Mouse (Mus musculus) limb, embryonic 14.5 days (tissue): Measurements from ENCODE around the gene Metap1d. TPM values are rescaled to one million over a fixed set of nuclear protein-coding genes. Genes with fewer than 3 reads are reported as not detected.

Experiments used
- ATAC-seq: fragments of 200-750 bp; cut with Nextera tagmentation; 2 replicates; pipeline ENCODE4 v1.8.0; 2017; ENCODE audit warnings: low read depth, moderate number of reproducible peaks, moderate TSS enrichment; ENCODE audit not compliant: low FRiP score
- DNase-seq: peaks from one replicate; pipeline ENCODE4 v3.0.0-alpha.2; 2015; ENCODE audit warnings: low spot score
- H3K27ac ChIP-seq: fragments of 300-500 bp; sonication (generic); replicated peaks from 2 replicates; pipeline ENCODE4 v1.5.1; 2014; ENCODE audit warnings: low read depth, mild to moderate bottlenecking, low read length, moderate library complexity, mixed read lengths
- H3K27me3 ChIP-seq: fragments of 300-500 bp; sonication (generic); 2 replicates; pipeline ENCODE4 v1.6.1; 2014; ENCODE audit warnings: low read length, mixed read lengths; ENCODE audit not compliant: control insufficient read depth, insufficient read depth
- H3K36me3 ChIP-seq: fragments of 300-500 bp; sonication (generic); 2 replicates; pipeline ENCODE4 v1.6.1; 2014; ENCODE audit warnings: mild to moderate bottlenecking, low read length, moderate library complexity, mixed read lengths; ENCODE audit not compliant: control insufficient read depth, insufficient read depth
- H3K4me1 ChIP-seq: fragments of 300-500 bp; sonication (generic); 2 replicates; pipeline ENCODE4 v1.6.1; 2014; ENCODE audit warnings: antibody characterized with exemption, low read length, mixed read lengths; ENCODE audit not compliant: control insufficient read depth, insufficient read depth
- H3K4me2 ChIP-seq: fragments of 300-500 bp; sonication (generic); replicated peaks from 2 replicates; pipeline ENCODE4 v1.6.1; 2014; ENCODE audit warnings: low read depth, mild to moderate bottlenecking, low read length, moderate library complexity; ENCODE audit not compliant: severe bottlenecking
- H3K4me3 ChIP-seq: fragments of 300-500 bp; sonication (generic); replicated peaks from 2 replicates; pipeline ENCODE4 v1.5.1; 2014; ENCODE audit warnings: low read length
- H3K9ac ChIP-seq: fragments of 300-500 bp; sonication (generic); 2 replicates; pipeline ENCODE4 v1.6.1; 2014; ENCODE audit warnings: mild to moderate bottlenecking, low read depth, low read length, moderate library complexity; ENCODE audit not compliant: severe bottlenecking
- H3K9me3 ChIP-seq: fragments of 300-500 bp; sonication (generic); 2 replicates; pipeline ENCODE4 v1.6.1; 2016; ENCODE audit warnings: low read length; ENCODE audit not compliant: control insufficient read depth
- POLR2A ChIP-seq: fragments of 200-500 bp; IDR thresholded peaks from 2 replicates; pipeline ENCODE4 v1.8.0; 2012; ENCODE audit warnings: inconsistent platforms, mild to moderate bottlenecking, moderate library complexity, borderline replicate concordance; ENCODE audit not compliant: insufficient read depth, insufficient read length; ENCODE audit errors: extremely low read depth
- WGBS: fragments of 180-500 bp; shearing (Covaris S2); extraction: QIAGEN DNeasy Blood & Tissue Kit; methylation state at CpG from one replicate; pipeline ENCODE4 v1.1.7; 2014; 5-methylcytosine and 5-hydroxymethylcytosine counted together
- polyA plus RNA-seq, 2 experiments: library from polyadenylated mRNA; depleted of rRNA in 1 of 2; stranded (reverse) in 1 of 2; unstranded in 1 of 2; fragments of >200 nt; fragmentation: Nextera tagmentation in 1 of 2; extraction: Ambion mirVana in 1 of 2; gene quantifications; 2 replicates each; pipeline versions ENCODE4 v1.2.1 to v1.2.3; 2012 to 2014

Gene Metap1d
- polyA plus RNA-seq, 2 experiments = 44.3 to 86.8 TPM

DNA sequence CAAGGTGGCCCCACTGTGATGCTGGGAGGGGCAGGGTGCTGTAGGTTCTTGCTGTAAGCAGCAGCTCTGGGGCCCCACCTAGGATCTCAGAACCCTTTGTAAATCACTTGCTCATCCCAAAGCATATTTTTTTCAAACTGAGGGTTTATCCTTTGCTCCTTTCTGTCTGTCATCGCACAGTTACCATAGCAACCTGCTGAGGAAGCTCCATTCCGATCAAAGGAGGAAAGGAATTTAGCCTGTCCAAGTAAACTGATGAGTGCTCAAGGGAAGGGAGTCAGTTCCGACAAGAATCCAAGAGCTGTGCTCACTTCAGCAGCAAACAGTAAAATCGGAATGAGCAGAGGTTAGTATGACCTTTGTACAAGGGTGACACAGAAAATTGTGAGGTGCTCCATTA is 41.9 kb downstream of the Metap1d start:
- no peak for ATAC-seq
- WGBS = 44% methylated on average over 4 of the region's 4 CpGs
- H3K9me3 ChIP-seq = no peaks in the 10 kb centered on the region

DNA sequence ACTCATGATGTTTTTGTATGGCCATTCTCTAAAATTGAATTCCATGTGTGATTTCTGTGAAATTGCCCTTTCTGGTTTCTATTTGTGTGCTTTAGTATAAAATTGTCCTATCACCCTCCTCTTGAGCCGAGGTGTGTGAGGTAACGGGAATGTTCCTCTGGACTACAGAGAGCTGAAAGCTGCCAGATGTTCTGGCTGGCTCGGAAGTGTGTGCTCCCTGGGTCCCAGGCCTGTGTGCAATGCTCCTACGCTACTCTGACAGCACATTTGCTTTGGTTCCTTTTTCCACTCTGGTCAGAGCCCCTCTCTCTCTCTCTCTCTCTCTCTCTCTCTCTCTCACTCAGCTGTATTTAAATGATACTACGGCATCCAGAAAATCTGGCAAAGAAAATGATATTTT is 44.1 kb downstream of the Metap1d start:
- DNase-seq = peak; percentile 77
- Histone ChIP-seq H3K36me3 (no peaks in the 10 kb centered on the region), H3K4me1 (peaks cover 20% of the 10 kb centered on the region), H3K27me3 (no peaks in the 10 kb centered on the region), H3K27ac (0 out of 2 replicates have a peak overlapping the region, but pooled peaks have one; percentile 28), H3K4me2 (no peak overlapping the region), H3K4me3 (no peak overlapping the region), H3K9me3 (no peaks in the 10 kb centered on the region), H3K9ac (no peak overlapping the region)
- WGBS = 10% methylated on average over 5 of the region's 5 CpGs
- ATAC-seq = peak; percentile 68; the same call in 1 of the 2 replicates
- no peak for TF ChIP-seq POLR2A

More for the DNA sequence above, 41.9 kb downstream of the Metap1d start:
- Histone ChIP-seq H3K4me3 (no peak overlapping the region), H3K9ac (no peak overlapping the region), H3K4me1 (peaks cover 19% of the 10 kb centered on the region), H3K27ac (no peak overlapping the region), H3K4me2 (no peak overlapping the region), H3K27me3 (no peaks in the 10 kb centered on the region), H3K36me3 (no peaks in the 10 kb centered on the region)
- no peak for DNase-seq
- no peak for TF ChIP-seq POLR2A

DNA sequence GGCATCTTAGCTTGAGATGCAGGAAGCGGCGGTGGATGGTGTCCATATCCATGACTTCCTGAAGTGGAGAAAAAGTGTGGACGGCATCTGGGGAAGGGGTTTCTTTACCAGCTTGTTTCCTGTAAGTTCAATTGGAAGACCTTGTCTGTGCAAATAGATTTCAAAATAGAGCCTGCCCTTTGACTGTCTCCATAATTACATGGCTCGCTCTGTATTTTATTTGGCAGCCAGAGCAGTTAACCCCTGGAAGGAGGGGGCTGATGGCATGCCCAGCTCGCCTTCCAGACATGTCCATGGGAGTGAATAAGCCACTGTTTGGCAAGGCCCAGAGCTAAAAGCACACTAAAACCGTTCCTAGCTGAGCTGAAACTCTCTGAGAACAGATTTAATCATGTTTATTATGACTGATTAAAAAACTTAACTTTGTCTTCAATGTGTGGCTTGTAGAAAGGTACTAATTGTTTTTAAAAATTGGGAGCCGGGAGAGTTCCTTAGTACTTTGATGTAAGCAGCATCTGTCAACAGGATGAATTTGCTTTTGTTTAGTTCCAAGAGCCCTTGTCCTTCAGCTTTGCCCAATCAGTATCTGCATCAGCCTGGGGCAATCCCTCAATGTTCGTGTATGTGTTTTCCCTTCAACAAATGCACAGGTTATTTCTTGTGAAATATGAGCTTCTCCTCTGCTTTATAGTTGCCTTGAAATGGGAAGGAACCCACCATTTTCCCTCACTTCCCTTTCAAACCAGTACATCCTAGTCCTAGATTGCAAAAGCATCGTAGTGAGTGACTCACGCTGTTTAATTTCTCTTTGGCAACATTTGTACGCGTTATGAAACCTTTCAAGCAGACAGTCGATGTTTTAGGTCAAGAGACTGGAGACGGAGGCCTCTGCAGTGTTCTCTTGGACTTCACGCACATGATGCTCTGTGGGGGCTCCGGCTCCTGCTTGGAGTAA is 46.5 kb downstream of the Metap1d start:
- ATAC-seq (no peak), DNase-seq (no peak)
- Histone ChIP-seq H3K4me2 (no peak overlapping the region), H3K27me3 (no peaks in the 10 kb centered on the region), H3K9ac (no peak overlapping the region), H3K4me3 (no peak overlapping the region), H3K36me3 (no peaks in the 10 kb centered on the region), H3K27ac (no peak overlapping the region), H3K9me3 (no peaks in the 10 kb centered on the region), H3K4me1 (peaks cover 20% of the 10 kb centered on the region)
- TF ChIP-seq POLR2A = no peak
- WGBS = 44% methylated on average over 16 of the region's 16 CpGs

DNA sequence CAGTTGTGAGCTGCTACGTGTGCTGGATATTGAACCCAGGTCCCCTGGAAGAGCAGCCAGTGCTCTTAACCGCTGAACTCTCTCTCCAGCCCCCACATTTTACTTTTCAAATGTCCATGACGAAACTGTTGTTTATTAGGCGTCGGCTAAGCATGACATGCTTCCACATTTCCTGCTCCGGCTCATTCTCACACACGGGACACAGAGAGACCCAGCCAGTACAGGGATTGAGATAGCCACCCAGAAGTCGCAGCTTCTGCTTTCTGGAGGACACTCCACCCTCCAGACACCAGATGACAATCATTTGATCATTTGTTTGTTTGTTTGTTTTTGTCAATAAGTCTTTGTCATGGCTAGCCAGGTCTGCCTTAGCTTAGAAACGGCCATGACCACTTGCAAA is 51.8 kb downstream of the Metap1d start:
- no peak overlapping the region for H3K4me2 ChIP-seq
- ATAC-seq (no peak), DNase-seq (no peak)
- no peak overlapping the region for H3K4me3 ChIP-seq
- no peak overlapping the region for H3K9ac ChIP-seq
- peaks cover 3% of the 10 kb centered on the region for H3K4me1 ChIP-seq
- H3K36me3 ChIP-seq = no peaks in the 10 kb centered on the region
- H3K27ac ChIP-seq = no peak overlapping the region
- TF ChIP-seq POLR2A = no peak
- no peaks in the 10 kb centered on the region for H3K27me3 ChIP-seq
- WGBS = 47% methylated on average over 9 of the region's 9 CpGs
- no peaks in the 10 kb centered on the region for H3K9me3 ChIP-seq

DNA sequence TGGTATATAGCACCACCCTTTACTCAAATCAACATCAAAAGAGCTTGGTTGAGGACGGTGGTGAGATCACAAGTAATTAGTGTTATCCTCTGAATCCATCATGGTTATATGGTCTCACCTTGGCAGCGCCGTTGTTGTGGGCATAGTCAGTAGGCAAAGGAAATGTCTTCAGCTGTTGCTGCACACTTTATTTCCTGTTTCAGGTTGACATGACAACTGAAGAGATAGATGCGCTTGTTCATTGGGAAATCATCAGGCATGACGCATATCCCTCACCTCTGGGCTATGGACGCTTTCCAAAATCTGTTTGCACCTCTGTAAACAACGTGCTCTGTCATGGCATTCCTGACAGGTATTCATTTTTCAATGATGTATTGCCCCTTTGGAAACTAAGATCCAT is 58.1 kb downstream of the Metap1d start:
- Histone ChIP-seq H3K27me3 (no peaks in the 10 kb centered on the region), H3K4me2 (no peak overlapping the region), H3K36me3 (0 out of 2 replicates have a peak, but pooled peaks cover 5% of the 10 kb centered on the region), H3K9me3 (no peaks in the 10 kb centered on the region), H3K27ac (no peak overlapping the region), H3K4me3 (no peak overlapping the region), H3K4me1 (no peaks in the 10 kb centered on the region), H3K9ac (no peak overlapping the region)
- no peak for ATAC-seq
- no peak for TF ChIP-seq POLR2A
- 74% methylated on average over 7 of the region's 7 CpGs for WGBS
- DNase-seq = no peak
